Mouse (Mus musculus) spleen, adult 10 weeks (tissue): ENCODE results near the gene Pter. TPM values are rescaled to one million over a fixed set of nuclear protein-coding genes. Genes with fewer than 3 reads are reported as not detected.

Source experiments
- polyA plus RNA-seq: library from polyadenylated mRNA; stranded (reverse); fragments of 350-450 nt; fragmentation: Illumina TruSeq; extraction: RNeasy Lipid Tissue Mini Kit (QIAGEN cat#74804); gene quantifications from one replicate; pipeline ENCODE4 v1.2.3, GENCODE M21; 2015; ENCODE audit warnings: low replicate concordance; ENCODE audit not compliant: insufficient read depth

Pter gene
- polyA plus RNA-seq, result 3.4 TPM

DNA sequence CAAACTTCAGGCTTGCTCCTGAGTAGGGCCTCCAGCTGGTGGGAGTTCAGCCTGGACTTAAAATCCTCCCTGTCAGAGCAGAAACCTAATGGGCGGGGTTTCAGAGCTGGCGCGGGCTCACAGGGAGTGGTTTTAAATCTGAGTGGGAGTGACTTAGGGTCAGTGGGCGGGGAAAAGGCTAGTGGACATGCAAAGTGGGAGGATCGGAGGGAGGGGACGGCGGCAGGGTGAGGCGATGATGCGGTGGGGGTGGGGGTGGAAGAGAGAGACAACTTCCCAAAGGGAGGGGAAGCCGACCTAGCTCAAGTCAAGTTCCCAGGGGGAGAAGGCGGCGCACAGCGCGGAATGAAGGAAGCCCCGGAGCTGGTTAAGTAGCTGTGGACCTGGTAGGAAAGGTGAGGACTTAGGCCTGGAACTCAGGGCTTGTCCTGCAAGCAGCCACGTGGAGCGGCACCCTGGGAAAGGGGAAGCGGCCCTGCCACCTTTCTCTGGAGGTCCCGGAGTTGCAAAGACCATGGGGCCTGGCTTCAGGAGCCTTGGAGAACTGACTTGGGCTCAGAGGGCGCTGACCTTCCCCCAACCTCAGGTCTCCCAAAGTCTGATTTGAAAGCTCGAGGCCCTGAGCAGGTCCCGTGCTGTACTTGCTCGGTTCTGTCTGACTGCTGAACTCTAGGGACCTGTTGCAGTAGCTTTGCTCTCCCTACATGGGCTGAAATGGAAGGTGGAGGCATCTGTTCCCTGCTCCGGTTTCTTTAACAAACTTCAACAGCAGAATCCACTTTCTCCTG is at the start of gene Pter:
Pter (plus strand) TSS at position 238 of the 788 bp plus-strand sequence.

DNA sequence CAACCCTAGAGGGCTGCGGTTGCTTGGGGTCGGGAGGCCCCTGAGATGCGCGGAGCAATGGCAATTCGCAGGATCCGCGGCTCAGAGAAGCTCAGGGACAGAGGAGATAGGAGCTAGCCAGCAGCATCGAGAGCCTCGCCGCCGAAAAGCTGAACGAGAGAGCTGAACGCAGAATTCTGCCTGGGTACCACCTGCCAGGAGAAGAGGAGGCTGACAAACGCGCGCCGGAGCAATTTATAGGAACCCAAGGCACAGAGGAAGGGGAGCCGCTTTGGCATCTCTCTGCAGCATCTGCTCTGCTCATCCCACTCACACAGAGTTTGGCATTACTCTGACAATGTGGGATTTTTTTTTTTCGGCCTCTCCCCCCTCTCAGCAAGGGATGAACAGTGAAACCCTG is 87.6 kb downstream of the Pter start, which contains the start of gene C1ql3:
C1ql3 (minus strand) TSS at position 335 of the 400 bp plus-strand sequence.

Other genes starting within 250 kb of the Pter start
- 0.29 TPM for gene C1ql3, start 87.8 kb downstream of the Pter start, polyA plus RNA-seq